Mouse (Mus musculus) C2C12 (cell line): ENCODE measurements around the gene Sez6.

Source experiments
- CEBPB ChIP-seq: IDR thresholded peaks from one replicate; pipeline ENCODE4 v1.6.1; 2011; ENCODE audit warnings: low read depth, mild to moderate bottlenecking, control low read depth, moderate library complexity
- CTCF ChIP-seq: IDR thresholded peaks from one replicate; pipeline ENCODE4 v1.5.1; 2011; ENCODE audit not compliant: control insufficient read depth, insufficient read depth, insufficient read length
- FOSL1 ChIP-seq: IDR thresholded peaks from one replicate; pipeline ENCODE4 v1.8.0; 2011; ENCODE audit warnings: mild to moderate bottlenecking, low read length; ENCODE audit not compliant: poor library complexity, insufficient read depth, severe bottlenecking
- MAX ChIP-seq: IDR thresholded peaks from one replicate; pipeline ENCODE4 v1.6.1; 2011; ENCODE audit warnings: mild to moderate bottlenecking, control low read depth
- MYOD1 ChIP-seq: IDR thresholded peaks from one replicate; pipeline ENCODE4 v1.6.1; 2011; ENCODE audit warnings: low read depth; ENCODE audit not compliant: control insufficient read depth, insufficient read length
- MYOG ChIP-seq: IDR thresholded peaks from one replicate; pipeline ENCODE4 v1.6.1; 2011; ENCODE audit not compliant: control insufficient read depth, insufficient read length; ENCODE audit errors: extremely low read depth
- USF1 ChIP-seq: IDR thresholded peaks from one replicate; pipeline ENCODE4 v1.6.1; 2011; ENCODE audit warnings: low read depth, mild to moderate bottlenecking, control low read depth, moderate library complexity

DNA sequence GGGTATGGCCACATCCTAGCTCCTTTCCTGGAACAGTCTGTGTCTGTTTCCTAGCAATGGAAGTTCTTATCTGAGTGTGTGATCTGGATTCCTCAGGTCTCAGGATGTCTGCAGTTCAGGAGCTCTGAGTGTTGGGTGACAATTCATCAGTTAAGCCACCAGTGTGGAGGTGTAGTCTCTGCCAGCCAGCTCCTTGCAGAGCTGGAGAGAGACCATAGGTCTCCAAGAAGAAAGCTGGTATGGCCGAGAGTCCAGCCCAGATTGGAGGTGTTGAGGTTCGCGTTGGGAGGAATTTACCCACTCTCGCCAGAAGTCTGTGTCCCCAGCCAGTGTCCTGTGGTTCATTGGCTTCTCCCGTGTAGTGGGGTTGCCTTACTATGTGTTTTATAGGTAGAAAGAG, 2.0 kb downstream of the Sez6 start:
- TF ChIP-seq CTCF (no peak), CEBPB (no peak), MAX (no peak), MYOD1 (no peak), USF1 (no peak), MYOG (no peak), FOSL1 (no peak)
